In genomic region chrX:79929956-79930355, GRCm38 (mm10) we compare ENCODE assay signal across 21 mouse cellular contexts.
A peak's percentile ranks its signal among the peaks of the same experiment; 100 is the strongest.
DNase-seq lines count a peak whose midpoint lies in the region.
"Had no signal": no experiment of that assay in that cellular context is flagged by ENCODE, and none has a peak within 500 bp of the region (broad histone marks: within the 10 kb centered on the region; RNA-seq: fewer than 3 reads in every experiment).

No protein-coding gene starts in this region.

- no peak overlapping the region for H3K27ac ChIP-seq in heart, embryonic 10.5 days

- no peaks in the 10 kb centered on the region for H3K4me1 ChIP-seq in heart, embryonic 10.5 days

- no peaks in the 10 kb centered on the region for H3K36me3 ChIP-seq in heart, embryonic 10.5 days
- H3K36me3 ChIP-seq: G1E had no signal

- 50% methylated on average over 1 of the region's 1 CpGs for WGBS in heart, embryonic 10.5 days

- H3K4me3 ChIP-seq in heart, embryonic 10.5 days = no peak overlapping the region

- no peaks in the 10 kb centered on the region for H3K9me3 ChIP-seq in heart, embryonic 10.5 days
- H3K9me3 ChIP-seq: G1E had no signal

- no peaks in the 10 kb centered on the region for H3K27me3 ChIP-seq in heart, embryonic 10.5 days (ENCODE audit: insufficient read depth, poor library complexity, severe bottlenecking)
- H3K27me3 ChIP-seq: CH12.LX had no signal

- DNase-seq in ES-CJ7 (ENCODE audit: low read depth, low spot score) = peak; percentile 28
- peak; percentile 76 for DNase-seq in R1 (ENCODE audit: low read depth, low spot score)
- peak; percentile 52 for DNase-seq in ZHBTc4 (ENCODE audit: low read depth, low spot score)
- no peak for DNase-seq in frontal cortex, postnatal 14 days (ENCODE audit: low spot score in 2 of 2)
- no peak for DNase-seq in layer of hippocampus, postnatal 36 days
- no peak for DNase-seq in heart, embryonic 10.5 days (ENCODE audit: low spot score)
- DNase-seq: adrenal gland, adult 2 months; adrenal gland, adult 8-10 months; adrenal gland, postnatal 10 days; adrenal gland, postnatal 14 days; adrenal gland, postnatal 25 days; adrenal gland, postnatal 36 days; B cell, adult 2 months; cerebellum, adult 11 months; cerebellum, adult 11-12 months; cerebellum, adult 18-20 months; cerebellum, adult 2 months; cerebellum, adult 8-10 months; cerebellum, adult 9-10 months had no signal

Comparison
In these comparisons a context has a peak if more than half of its experiments do, and no peak if none do; other contexts are left out.
1. DNase-seq: peak in ES-CJ7 (single experiment), R1 (single experiment) and ZHBTc4 (single experiment); none in frontal cortex, postnatal 14 days (0 of 2), layer of hippocampus, postnatal 36 days (0 of 2) and heart, embryonic 10.5 days (single experiment).